Mouse (Mus musculus) MEL (cell line): ENCODE measurements around the gene Ktn1. TPM values are rescaled to one million over a fixed set of nuclear protein-coding genes. Genes with fewer than 3 reads are reported as not detected.

Source experiments
- DNase-seq: peaks from one replicate; pipeline ENCODE4 v3.0.0; 2011; ENCODE audit warnings: low read depth, low spot score
- H3K27ac ChIP-seq: 2 replicates; pipeline ENCODE4 v1.5.1; 2012; ENCODE audit warnings: low read depth, mild to moderate bottlenecking, control low read depth, low read length, moderate library complexity; ENCODE audit not compliant: control insufficient read depth
- H3K27me3 ChIP-seq, 2 experiments: fragments of 150-350 bp in 1 of 2; sonication (generic) in 1 of 2; 2 replicates each; pipeline ENCODE4 v1.6.1; 2012; ENCODE audit warnings: low read length in 2 of 2, mild to moderate bottlenecking in 2 of 2, improper control_type of control experiment in 1 of 2, moderate library complexity in 1 of 2; ENCODE audit not compliant: insufficient read depth in 2 of 2, control insufficient read depth in 1 of 2
- H3K36me3 ChIP-seq, 2 experiments: 2 replicates each; pipeline ENCODE4 v1.6.1; 2012 to 2014; ENCODE audit warnings: low read length in 2 of 2, improper control_type of control experiment in 1 of 2, inconsistent platforms in 1 of 2, mild to moderate bottlenecking in 1 of 2; ENCODE audit not compliant: insufficient read depth in 2 of 2, control insufficient read depth in 1 of 2
- H3K4me1 ChIP-seq, 2 experiments: fragments of 150-350 bp in 1 of 2; sonication (generic) in 1 of 2; 2 replicates each; pipeline ENCODE4 v1.6.1; 2012; ENCODE audit warnings: low read length in 2 of 2, improper control_type of control experiment in 1 of 2, mild to moderate bottlenecking in 1 of 2; ENCODE audit not compliant: insufficient read depth in 2 of 2, control insufficient read depth in 1 of 2
- H3K4me3 ChIP-seq, 2 experiments: fragments of 150-350 bp in 1 of 2; sonication (generic) in 1 of 2; 2 replicates each; pipeline ENCODE4 v1.5.1; 2012; ENCODE audit warnings: low read depth in 2 of 2, low read length in 2 of 2, mild to moderate bottlenecking in 2 of 2, moderate library complexity in 2 of 2, control low read depth in 1 of 2, improper control_type of control experiment in 1 of 2; ENCODE audit not compliant: control insufficient read depth in 1 of 2, insufficient read depth in 1 of 2
- H3K79me2 ChIP-seq: 2 replicates; pipeline ENCODE4 v1.6.1; 2012; ENCODE audit warnings: mild to moderate bottlenecking, low read length, moderate library complexity; ENCODE audit not compliant: control insufficient read depth, poor library complexity, insufficient read depth
- H3K9ac ChIP-seq: 2 replicates; pipeline ENCODE4 v1.6.1; 2012; ENCODE audit warnings: low read depth, mild to moderate bottlenecking, control low read depth, low read length, moderate library complexity; ENCODE audit not compliant: control insufficient read depth, poor library complexity, severe bottlenecking
- H3K9me3 ChIP-seq: fragments of 150-350 bp; sonication (generic); replicated peaks from 2 replicates; pipeline ENCODE4 v1.6.1; 2012; ENCODE audit warnings: mild to moderate bottlenecking, low read length, improper control_type of control experiment, moderate library complexity; ENCODE audit not compliant: insufficient read depth
- BHLHE40 ChIP-seq: IDR thresholded peaks from 2 replicates; pipeline ENCODE4 v1.6.1; 2012; ENCODE audit warnings: low read depth, mild to moderate bottlenecking, inconsistent platforms, low read length, improper control_type of control experiment, borderline replicate concordance
- E2F4 ChIP-seq: IDR thresholded peaks from 2 replicates; pipeline ENCODE4 v1.6.1; 2011; ENCODE audit warnings: low read depth, low read length, improper control_type of control experiment, borderline replicate concordance
- ELF1 ChIP-seq: IDR thresholded peaks from 2 replicates; pipeline ENCODE4 v1.6.1; 2014; ENCODE audit warnings: low read depth, mild to moderate bottlenecking, inconsistent platforms, low read length, improper control_type of control experiment, moderate library complexity
- EP300 ChIP-seq, 2 experiments: IDR thresholded peaks; 2 replicates each; pipeline ENCODE4 v1.6.1; 2011; ENCODE audit warnings: improper control_type of control experiment in 2 of 2, low read length in 2 of 2, low read depth in 1 of 2, mild to moderate bottlenecking in 1 of 2
- ETS1 ChIP-seq: IDR thresholded peaks from 2 replicates; pipeline ENCODE4 v1.6.1; 2012; ENCODE audit warnings: low read depth, mild to moderate bottlenecking, inconsistent platforms, low read length, improper control_type of control experiment, moderate library complexity
- GABPA ChIP-seq: IDR thresholded peaks from 2 replicates; pipeline ENCODE4 v1.6.1; 2012; ENCODE audit warnings: low read depth, mild to moderate bottlenecking, inconsistent platforms, low read length, improper control_type of control experiment, moderate library complexity
- GATA1 ChIP-seq: IDR thresholded peaks from 2 replicates; pipeline ENCODE4 v1.6.1; 2011; ENCODE audit warnings: low read depth, low read length, improper control_type of control experiment
- HCFC1 ChIP-seq: IDR thresholded peaks from 2 replicates; pipeline ENCODE4 v1.6.1; 2012; ENCODE audit warnings: low read depth, mild to moderate bottlenecking, inconsistent platforms, low read length, improper control_type of control experiment, moderate library complexity
- KAT2A ChIP-seq: conservative IDR thresholded peaks from 2 replicates; pipeline ENCODE4 v1.6.1; 2012; ENCODE audit warnings: low read depth, low read length, improper control_type of control experiment, inconsistent platforms
- MAFK ChIP-seq: IDR thresholded peaks from 2 replicates; pipeline ENCODE4 v1.6.1; 2011; ENCODE audit warnings: low read depth, mild to moderate bottlenecking, low read length, improper control_type of control experiment, borderline replicate concordance
- MAX ChIP-seq: IDR thresholded peaks from 2 replicates; pipeline ENCODE4 v1.6.1; 2011; ENCODE audit warnings: low read length, improper control_type of control experiment
- MAZ ChIP-seq: IDR thresholded peaks from 2 replicates; pipeline ENCODE4 v1.6.1; 2012; ENCODE audit warnings: low read depth, mild to moderate bottlenecking, inconsistent platforms, low read length, improper control_type of control experiment
- MEF2A ChIP-seq: IDR thresholded peaks from 2 replicates; pipeline ENCODE4 v1.6.1; 2014; ENCODE audit warnings: low read depth, mild to moderate bottlenecking, inconsistent platforms, low read length, improper control_type of control experiment; ENCODE audit not compliant: poor library complexity, insufficient replicate concordance, severe bottlenecking; ENCODE audit errors: extremely low read depth
- MXI1 ChIP-seq: IDR thresholded peaks from 2 replicates; pipeline ENCODE4 v1.6.1; 2011; ENCODE audit warnings: mild to moderate bottlenecking, low read depth, low read length, improper control_type of control experiment
- MYB ChIP-seq: IDR thresholded peaks from 2 replicates; pipeline ENCODE4 v1.6.1; 2011; ENCODE audit warnings: mild to moderate bottlenecking, low read depth, low read length, improper control_type of control experiment
- MYC ChIP-seq: IDR thresholded peaks from 2 replicates; pipeline ENCODE4 v1.6.1; 2011; ENCODE audit warnings: low read depth, mild to moderate bottlenecking, low read length, improper control_type of control experiment, moderate library complexity
- NELFE ChIP-seq: IDR thresholded peaks from 2 replicates; pipeline ENCODE4 v1.6.1; 2011; ENCODE audit warnings: low read depth, low read length, improper control_type of control experiment
- NRF1 ChIP-seq: IDR thresholded peaks from 2 replicates; pipeline ENCODE4 v1.6.1; 2014; ENCODE audit warnings: low read depth, mild to moderate bottlenecking, inconsistent platforms, low read length, improper control_type of control experiment, moderate library complexity; ENCODE audit not compliant: poor library complexity, insufficient read depth, severe bottlenecking
- RAD21 ChIP-seq: IDR thresholded peaks from 2 replicates; pipeline ENCODE4 v1.6.1; 2011; ENCODE audit warnings: mild to moderate bottlenecking, low read depth, low read length, improper control_type of control experiment
- RCOR1 ChIP-seq: IDR thresholded peaks from 2 replicates; pipeline ENCODE4 v1.6.1; 2012; ENCODE audit warnings: low read depth, mild to moderate bottlenecking, inconsistent platforms, low read length, improper control_type of control experiment
- SIN3A ChIP-seq: IDR thresholded peaks from 2 replicates; pipeline ENCODE4 v1.6.1; 2012; ENCODE audit warnings: low read length, improper control_type of control experiment, inconsistent platforms
- SMC3 ChIP-seq: IDR thresholded peaks from 2 replicates; pipeline ENCODE4 v1.6.1; 2011; ENCODE audit warnings: low read depth, low read length, improper control_type of control experiment
- TBP ChIP-seq: IDR thresholded peaks from 2 replicates; pipeline ENCODE4 v1.8.0; 2011; ENCODE audit warnings: low read depth, low read length, improper control_type of control experiment
- TCF12 ChIP-seq: IDR thresholded peaks from 2 replicates; pipeline ENCODE4 v1.6.1; 2014; ENCODE audit warnings: low read depth, mild to moderate bottlenecking, inconsistent platforms, low read length, improper control_type of control experiment, moderate library complexity
- UBTF ChIP-seq: IDR thresholded peaks from 2 replicates; pipeline ENCODE4 v1.6.1; 2012; ENCODE audit warnings: low read depth, mild to moderate bottlenecking, inconsistent platforms, low read length, improper control_type of control experiment, moderate library complexity, borderline replicate concordance; ENCODE audit not compliant: insufficient read depth
- USF1 ChIP-seq: IDR thresholded peaks from 2 replicates; pipeline ENCODE4 v1.6.1; 2014; ENCODE audit warnings: low read depth, mild to moderate bottlenecking, inconsistent platforms, low read length, improper control_type of control experiment, moderate library complexity
- ZC3H11A ChIP-seq: IDR thresholded peaks from 2 replicates; pipeline ENCODE4 v1.6.1; 2012; ENCODE audit warnings: low read depth, mild to moderate bottlenecking, inconsistent platforms, low read length, improper control_type of control experiment
- ZNF384 ChIP-seq: IDR thresholded peaks from 2 replicates; pipeline ENCODE4 v1.6.1; 2012; ENCODE audit warnings: low read depth, mild to moderate bottlenecking, inconsistent platforms, low read length, improper control_type of control experiment
- polyA plus RNA-seq, 2 experiments: library from polyadenylated mRNA; stranded (reverse) in 1 of 2; unstranded in 1 of 2; fragments of >175 nt in 1 of 2; fragments of >200 nt in 1 of 2; gene quantifications; 2 replicates each; pipeline versions ENCODE4 v1.2.1 to v1.2.4; 2012; ENCODE audit warnings: low replicate concordance in 2 of 2, low read depth in 1 of 2; ENCODE audit not compliant: insufficient read length in 2 of 2, insufficient read depth in 1 of 2, missing spikeins in 1 of 2
- total RNA-seq: library from RNA; depleted of rRNA; stranded (reverse); fragments of 300-350 nt; gene quantifications from 2 replicates; pipeline ENCODE4 v1.2.3, GENCODE M21; 2012

Ktn1 gene
- total and polyA plus RNA-seq, 3 experiments: 27.0 to 168 (median 40.3) TPM

- Histone ChIP-seq H3K27ac (no peak overlapping the region), H3K79me2 (no peaks in the 10 kb centered on the region), H3K4me3 (no peak overlapping the region), H3K27me3 (no peaks in the 10 kb centered on the region), H3K36me3 (peaks cover 5 to 17% of the 10 kb centered on the region in 2 experiments), H3K4me1 (peaks cover 14 to 16% of the 10 kb centered on the region in 2 experiments), H3K9me3 (no peaks in the 10 kb centered on the region), H3K9ac (no peak overlapping the region)
- DNase-seq: no peak
- TF ChIP-seq MAX (no peak), USF1 (no peak), RAD21 (no peak)
Observed at GRCm38 (mm10) chr14:47736471-47736870, 88.2 kb downstream of the Ktn1 start.

GRCm38 (mm10) chr14:47740316-47740996 is 92.2 kb downstream of the Ktn1 start:
- no peak overlapping the region; the same call in 1 of the 2 replicates for H3K9ac ChIP-seq
- no peak for TF ChIP-seq UBTF
- TF ChIP-seq EP300 (IDR thresholded peaks at IDR 0.05; ENCODE audit: low read depth in 1 of 2, low read length in 2 of 2): peak; percentile 54 to 70
- no peak for TF ChIP-seq HCFC1
- TF ChIP-seq MAFK: 0 out of 2 replicates have a peak, but pooled peaks have one; percentile 19
- TF ChIP-seq E2F4: no peak
- TF ChIP-seq MYC: no peak
- 0 out of 2 replicates have a peak, but pooled peaks have one; percentile 26 for TF ChIP-seq MAZ
- TF ChIP-seq SMC3: no peak
- no peak for TF ChIP-seq MEF2A
- TF ChIP-seq ELF1: peak; percentile 77
- TF ChIP-seq GATA1: peak; percentile 70
- no peak for TF ChIP-seq NRF1
- 0 out of 2 replicates have a peak, but pooled peaks have one; percentile 67 for TF ChIP-seq MXI1
- peak; percentile 31; the same call in 1 of the 2 replicates for TF ChIP-seq RCOR1
- no peak for TF ChIP-seq KAT2A
- no peak for TF ChIP-seq MYB
- TF ChIP-seq NELFE: no peak
- no peak for TF ChIP-seq TCF12
- no peak for TF ChIP-seq TBP
- TF ChIP-seq SIN3A: peak; percentile 77
- no peak for TF ChIP-seq ZC3H11A
- no peak for TF ChIP-seq ZNF384
- 0 out of 2 replicates have a peak, but pooled peaks have one; percentile 37 for TF ChIP-seq MAX
- peak; percentile 22; the same call in 1 of the 2 replicates for TF ChIP-seq ETS1
- TF ChIP-seq GABPA: no peak
- no peak for TF ChIP-seq BHLHE40
- H3K36me3 ChIP-seq: peaks cover 0 to 17% of the 10 kb centered on the region in 2 experiments; a peak in 2 of 4 replicates
- H3K9me3 ChIP-seq: no peaks in the 10 kb centered on the region
- H3K4me1 ChIP-seq: peaks cover 14 to 16% of the 10 kb centered on the region in 2 experiments
- peak; percentile 82 for DNase-seq
- peak overlapping the region; percentile 57 for H3K27ac ChIP-seq
- no peaks in the 10 kb centered on the region for H3K79me2 ChIP-seq
- H3K4me3 ChIP-seq: no peak overlapping the region; a peak in 1 of 4 replicates
- H3K27me3 ChIP-seq: no peaks in the 10 kb centered on the region
